Mouse (Mus musculus) heart, adult 18-20 months (tissue): Measurements from ENCODE around the gene Skap2. TPM values are rescaled to one million over a fixed set of nuclear protein-coding genes. Genes with fewer than 3 reads are reported as not detected.

Experiments used
- DNase-seq, 2 experiments: peaks; one replicate each; pipeline ENCODE4 v3.0.0; 2021 to 2022; ENCODE audit warnings: mixed read lengths in 1 of 2
- total RNA-seq, 2 experiments: library from RNA; stranded (reverse); gene quantifications; 2 replicates each; pipeline ENCODE4 v1.2.3; 2021

Gene Skap2
- total RNA-seq, 2 experiments from 2014 or later = 8.5 to 12.6 TPM

DNA sequence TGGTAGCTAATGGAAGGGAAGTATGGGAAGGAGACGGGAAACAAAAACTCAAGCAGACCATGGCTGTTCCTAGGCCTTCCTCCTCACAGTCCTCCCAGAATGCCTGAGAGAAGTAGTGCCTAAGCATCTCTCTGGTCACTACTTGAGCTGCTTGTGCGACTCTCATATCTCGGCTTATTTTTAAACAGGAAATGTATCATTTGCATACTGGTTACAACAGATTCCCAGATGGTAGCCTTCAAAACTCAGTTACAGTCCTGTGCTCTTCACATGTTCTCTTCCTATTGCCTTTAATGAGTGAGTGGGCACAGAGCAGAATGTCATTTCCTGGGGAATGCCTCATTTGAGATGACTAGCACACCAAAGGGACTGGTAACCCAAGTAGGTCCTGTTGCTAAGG is 117.6 kb downstream of the Skap2 start:
- DNase-seq = no peak

DNA sequence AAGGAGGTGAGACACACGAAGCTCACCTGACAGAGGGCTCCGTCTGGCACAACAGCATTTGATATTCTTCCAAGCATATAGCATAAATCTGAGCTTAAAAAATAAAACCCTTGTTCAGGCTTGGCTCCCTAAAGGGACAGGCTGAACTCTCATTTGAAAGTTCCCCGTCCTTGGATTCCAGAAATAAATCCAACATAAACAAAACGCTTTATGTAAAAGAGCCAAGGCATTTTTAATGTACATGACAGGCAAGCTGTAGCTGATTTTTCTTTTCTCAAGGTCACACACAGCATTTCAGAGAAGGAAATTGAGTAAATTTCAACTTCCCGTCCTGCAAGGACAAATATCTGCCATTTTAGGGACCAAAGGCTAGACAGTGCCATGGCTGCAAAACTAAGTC is 122.0 kb downstream of the Skap2 start:
- DNase-seq = no peak

DNA sequence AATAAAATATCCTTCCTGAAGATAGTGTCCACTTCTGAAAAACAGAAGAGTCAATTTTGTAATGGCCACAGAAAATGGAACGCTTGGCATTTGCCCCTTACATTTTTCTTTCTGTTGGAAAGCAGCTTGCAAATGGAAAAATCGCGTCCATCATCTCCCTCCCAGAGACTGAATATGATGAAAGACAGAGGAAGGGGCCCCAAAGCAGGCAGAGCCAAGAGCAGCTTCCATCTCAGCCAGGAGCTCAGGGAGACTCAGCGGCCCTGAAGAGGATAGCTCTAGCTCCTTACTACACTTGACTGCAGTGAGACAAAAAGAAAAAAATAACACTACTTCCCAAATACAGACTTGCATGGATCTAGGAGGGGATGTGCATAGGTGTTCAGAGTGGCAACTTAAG is 122.5 kb downstream of the Skap2 start:
- DNase-seq = no peak

DNA sequence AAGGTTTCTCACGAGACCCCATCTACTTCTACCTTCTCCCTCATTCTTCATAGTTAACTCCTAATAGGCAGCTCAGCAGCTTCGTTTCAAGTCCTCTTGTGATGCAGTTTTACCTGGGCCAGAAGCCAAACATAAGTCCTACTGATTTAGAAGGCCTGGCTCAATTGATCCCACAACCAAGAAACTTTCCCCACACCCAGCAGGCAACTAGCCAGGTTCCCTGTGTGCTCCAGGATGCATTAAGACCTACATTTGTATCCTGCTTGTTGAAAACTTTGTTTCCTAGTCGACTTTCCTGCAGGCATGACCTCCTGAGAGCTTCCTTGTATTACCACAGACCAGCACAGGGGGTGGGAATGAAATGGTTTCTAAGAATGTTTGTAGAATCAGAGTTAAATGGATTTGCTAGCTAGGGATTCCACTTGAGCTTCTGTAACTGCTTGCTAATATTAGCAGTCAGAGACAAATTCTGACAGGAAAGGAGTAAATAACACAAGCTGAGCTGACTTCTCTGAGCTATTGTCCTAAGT is 125.4 kb downstream of the Skap2 start:
- DNase-seq = peak; percentile 13 to 27

DNA sequence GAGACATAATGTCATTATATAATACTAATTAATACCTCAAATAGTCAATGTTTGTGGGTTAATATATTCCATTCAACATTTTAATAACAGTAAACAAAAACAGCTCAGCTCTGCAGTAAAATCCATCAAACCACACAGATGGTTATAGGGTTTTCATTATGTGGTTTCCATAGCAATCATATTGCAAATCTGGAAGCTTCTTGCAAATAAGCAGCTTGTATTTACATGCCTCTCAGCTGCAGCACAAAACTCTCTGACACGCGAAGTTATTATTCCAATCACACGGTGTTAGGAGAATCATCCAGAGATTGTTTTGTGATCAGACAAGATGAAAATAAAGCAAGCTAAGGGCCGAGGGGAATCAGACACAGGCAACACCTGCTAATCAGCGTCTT is 129.5 kb downstream of the Skap2 start:
- DNase-seq = no peak

DNA sequence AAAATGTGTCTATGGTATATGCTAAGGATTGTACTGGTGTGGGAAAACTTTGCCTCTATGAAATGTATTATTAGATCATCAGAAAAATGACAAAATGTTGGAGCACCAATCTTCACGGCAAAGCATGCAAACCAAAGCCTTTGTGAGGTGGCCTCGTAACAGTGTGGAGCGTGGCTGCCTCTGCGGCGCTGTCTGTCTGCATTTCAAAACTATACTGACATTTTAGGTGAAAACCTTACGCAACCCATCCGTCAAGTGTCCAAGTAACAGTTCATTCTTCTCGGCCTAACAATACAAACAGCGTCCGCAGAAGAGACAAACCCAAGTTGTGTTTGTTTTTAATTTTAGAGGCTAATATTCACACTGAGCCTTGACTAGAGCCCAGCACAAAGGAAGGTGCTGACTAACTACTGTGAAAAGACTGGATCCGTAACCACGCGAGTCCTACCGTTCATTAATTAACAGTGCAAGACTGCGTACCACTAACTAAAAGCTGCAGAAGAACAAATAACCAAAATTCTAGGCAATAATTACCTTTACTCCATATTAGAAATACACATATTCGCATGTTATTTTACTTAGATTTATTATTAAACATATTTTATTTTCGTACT is 130.0 kb downstream of the Skap2 start:
- no peak for DNase-seq

DNA sequence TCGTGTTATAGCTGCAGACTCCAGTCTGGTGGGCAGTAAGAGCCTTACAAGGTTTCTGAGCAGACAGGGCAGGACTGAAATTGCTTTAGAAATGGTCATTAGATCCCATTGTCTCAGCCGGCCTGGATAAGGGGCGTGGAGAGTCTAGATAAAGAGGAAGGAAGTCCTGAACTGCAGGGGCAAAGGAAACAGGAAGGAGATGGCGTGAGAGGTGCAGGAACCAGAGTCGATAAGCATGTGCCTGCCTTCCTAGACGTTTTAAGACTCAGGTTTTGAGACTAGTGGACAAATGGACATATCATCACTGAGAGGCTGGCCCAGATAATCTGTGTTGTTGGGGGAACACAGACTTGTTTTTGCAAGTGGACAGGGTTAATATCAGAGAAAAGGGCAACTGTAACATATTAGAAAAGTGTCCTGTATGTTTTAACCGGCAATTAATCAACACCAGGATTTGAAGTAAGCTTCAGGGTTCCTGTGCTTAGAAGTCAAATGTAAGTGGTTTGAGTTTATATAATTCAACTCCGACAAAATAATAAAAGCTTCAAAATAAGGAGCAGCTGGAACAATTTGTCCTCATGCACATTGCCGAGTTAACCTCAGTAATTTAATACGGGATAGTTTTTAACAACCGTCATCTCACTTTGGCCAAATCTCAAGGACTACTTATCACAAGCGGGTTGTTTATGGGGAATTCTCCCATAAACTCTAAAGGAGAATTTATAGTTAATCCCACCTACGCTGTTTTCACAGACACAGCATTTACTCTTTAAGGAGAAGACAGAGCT is 131.0 kb downstream of the Skap2 start:
- peak; percentile 46 to 66 for DNase-seq

DNA sequence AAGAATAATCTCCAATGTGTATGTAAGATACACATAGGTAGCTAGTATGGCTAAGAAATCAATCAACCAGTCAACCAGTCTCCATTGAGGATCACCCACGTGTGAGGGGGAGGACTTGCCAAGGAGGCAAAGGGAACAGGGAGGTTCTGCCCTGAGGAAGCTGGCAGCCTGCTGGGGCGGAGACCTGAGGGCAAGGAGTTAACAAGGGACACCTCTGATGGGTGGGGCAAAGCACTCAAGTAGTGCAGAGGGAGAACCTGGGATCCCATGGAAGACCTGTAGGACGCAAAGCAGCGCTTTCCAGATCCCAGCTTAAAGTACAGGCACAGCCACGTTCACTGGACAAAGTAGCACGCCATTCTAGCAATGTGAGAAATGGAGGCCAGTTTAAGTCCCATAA is 131.6 kb downstream of the Skap2 start:
- peak in 1 of 2 experiments; percentile 30 for DNase-seq

DNA sequence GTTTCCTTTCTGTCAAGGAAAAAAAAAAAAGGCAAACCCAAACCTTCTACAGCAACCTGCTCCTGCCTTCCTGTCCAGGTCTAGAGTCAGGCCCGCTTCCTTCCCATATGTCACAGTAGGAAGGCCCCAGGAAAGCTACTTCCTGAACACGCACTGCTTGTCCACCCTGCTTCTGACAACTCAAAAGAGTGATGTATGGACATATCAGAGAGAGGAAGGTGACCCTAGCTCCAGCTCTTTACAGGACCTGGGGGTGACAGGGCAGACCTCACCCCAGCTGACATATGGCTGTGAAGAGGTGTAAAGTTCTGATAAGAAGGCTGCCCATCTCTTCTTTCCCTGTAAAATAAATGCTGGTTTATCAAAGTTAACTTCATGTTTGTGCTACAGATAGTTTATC is 133.8 kb downstream of the Skap2 start:
- DNase-seq = peak in 1 of 2 experiments; percentile 35

DNA sequence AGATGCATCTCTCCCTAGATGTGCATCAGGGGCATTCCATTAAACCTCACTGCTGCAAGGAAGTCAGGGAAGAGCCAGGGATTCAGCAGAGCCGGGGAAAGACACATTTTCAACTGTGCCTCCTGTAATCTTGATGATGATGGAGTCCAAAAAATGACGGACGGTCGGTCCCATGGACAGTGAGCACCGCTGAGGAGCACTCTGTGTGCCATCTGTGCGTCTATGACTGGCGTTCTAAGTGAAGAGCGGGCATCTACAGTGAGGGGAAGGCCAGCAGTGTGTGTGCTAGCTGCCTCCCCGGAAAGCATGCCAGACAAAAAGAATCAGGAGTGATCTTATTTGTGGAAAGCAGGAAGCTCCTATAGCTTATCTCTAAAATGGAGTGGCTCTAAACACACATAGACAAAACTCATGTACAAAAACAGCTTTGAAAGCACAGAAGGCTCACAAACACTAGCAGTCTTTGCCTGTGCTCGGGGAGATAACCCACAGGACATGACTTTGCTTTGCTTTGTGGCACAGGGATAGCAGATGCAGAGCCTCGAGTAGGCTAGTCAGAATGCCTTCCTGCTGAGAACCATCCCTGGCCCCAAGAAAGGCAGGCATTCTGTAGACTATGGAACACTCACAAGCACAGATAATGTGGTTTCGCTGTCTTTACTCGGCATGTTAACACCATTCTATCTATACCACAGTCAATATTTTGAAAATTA is 135.4 kb downstream of the Skap2 start:
- DNase-seq = no peak

DNA sequence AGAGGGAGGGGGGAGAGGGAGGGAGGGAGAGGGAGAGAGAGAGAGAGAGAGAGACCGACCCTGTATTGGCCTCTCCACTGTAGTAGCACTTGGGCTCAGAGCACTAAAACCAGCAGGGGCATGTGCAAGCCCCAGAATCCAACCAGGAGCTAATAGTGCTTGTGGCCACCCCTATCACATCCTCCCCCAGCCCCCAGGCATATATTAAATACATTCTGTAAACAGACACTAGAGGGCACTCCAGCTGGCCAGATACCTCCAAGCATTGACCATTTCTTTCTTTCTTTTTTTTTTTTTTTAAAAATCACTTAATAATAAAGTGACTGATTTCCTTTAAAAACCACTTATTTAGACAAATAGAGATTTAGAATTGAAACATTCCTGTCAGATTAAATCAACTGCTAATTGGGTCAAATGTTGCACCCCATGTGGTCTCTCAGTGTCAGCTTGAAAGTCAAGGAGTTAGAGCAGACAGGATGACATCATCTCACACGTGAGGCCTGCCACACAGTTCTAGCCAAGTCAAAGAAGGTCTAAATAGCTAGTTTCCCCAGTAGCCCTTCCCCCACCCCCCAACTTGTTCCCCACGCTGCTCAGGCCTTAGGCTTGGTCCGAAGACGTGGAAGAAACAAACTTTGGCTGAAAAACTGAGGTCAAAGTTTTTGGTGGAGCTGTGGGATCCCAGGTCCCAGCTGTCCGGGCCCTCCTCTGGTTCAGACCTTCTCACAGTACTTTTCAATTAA is 136.3 kb downstream of the Skap2 start:
- DNase-seq = peak; percentile 31 to 33

DNA sequence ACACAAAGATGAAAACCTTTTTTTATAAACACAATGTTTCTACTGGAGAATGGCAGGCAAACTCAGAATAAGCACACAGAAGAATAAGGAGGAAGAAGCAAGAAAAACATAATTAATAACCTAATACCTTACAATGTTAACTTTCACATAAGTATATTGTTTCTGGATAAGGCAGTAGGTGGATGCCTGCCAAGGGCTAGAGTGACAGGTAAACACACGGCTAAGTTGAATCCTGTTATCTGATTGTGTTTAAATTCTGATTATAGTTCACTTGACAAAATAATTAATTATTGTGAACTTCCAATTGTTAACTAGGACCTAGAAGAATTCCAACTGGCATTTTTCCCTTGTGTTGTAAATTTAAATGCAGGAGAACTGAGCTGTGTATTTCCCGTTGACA is 138.3 kb downstream of the Skap2 start:
- no peak for DNase-seq

DNA sequence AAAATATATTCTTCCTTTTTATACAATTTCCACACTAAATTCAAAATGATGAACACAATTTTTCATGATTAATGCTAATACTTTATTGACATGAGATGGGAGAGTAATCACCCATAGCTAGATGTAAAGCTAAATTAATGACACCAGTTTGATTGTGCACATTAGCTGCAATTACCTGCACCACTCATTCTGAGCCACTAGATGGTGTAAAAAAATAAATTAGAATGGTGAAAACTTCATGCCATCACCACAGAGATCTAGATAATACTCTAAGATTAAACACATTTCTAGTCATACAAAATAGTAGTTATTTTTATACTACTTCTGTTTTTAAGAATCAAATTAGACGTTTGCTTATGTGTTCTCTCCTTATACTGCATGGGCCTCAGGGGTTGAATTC is 141.2 kb downstream of the Skap2 start:
- no peak for DNase-seq

DNA sequence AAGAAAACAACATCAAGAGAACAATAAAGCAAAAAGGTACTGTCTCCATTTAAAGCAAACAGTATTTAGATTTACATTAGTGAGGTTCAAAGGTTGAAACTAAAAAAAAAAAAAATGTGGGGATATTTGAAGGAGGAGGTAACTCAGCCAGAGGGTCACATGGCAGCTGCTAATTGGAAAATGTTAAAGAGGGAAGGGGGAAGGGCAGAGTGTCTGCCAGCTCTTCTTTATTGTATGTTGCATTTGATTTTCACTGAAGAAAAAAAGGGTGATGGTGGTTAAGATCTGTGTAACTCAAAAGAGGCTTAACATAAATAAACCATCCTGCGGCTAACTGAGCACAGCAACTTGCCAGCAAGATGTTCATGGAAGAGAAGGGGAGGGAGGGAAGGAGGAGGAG is 142.1 kb downstream of the Skap2 start:
- no peak for DNase-seq

DNA sequence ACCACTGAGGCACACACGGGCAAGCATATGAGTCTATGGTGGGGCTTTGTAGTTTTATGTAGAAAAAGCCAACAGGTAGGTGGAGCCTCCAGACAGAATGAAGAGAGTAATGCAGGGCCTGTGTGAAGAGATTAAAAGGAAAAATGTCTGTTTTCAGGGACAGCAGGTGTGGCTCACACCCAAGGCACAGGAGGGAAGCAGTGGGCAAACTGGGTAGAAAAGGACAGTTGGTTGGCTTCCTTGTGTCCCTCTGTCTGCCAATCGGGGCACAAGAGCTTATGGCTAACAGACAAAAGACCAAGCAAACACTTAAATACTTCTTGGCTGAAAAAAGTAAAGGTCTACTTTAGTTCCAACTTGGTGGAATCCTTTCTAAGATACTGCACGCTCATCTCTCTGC is 145.8 kb downstream of the Skap2 start:
- DNase-seq = no peak

DNA sequence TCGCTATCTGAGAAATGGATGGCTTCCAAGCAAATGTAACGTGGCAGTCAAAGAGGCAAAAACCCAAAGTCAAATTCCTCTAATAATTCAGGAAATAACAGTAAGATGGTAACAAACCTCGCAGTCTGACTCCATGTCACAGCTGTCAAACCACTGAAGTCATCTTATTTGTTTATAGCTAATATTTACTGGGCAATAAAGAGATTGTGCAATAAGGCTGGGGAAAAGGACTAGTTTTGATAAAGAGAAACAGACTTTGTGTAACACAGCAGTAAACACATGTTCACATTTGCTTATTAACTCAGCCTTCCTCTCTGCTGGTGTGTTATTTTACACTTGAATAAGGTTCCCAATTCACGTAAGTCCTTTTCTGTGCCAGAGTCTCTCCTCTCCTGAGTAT is 148.8 kb downstream of the Skap2 start:
- no peak for DNase-seq

DNA sequence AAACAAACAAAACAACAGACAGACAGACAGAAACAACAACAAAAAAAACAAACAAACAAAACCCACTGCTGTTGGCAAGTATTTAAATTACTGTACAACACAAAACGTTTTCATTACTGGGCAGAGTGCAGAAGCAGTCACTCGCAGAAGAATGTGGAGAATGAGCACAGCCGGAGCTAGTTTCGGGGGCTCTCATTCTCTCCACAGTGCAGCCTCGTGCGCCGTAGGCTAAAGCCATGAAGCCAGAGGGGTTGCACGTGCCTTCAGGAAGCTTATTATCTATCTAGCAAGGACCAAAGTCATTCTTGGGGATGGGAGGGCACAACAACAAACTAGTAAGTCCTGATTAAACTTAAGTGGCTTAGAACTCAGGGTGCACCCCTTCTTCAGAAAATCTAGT is 152.0 kb downstream of the Skap2 start:
- no peak for DNase-seq

DNA sequence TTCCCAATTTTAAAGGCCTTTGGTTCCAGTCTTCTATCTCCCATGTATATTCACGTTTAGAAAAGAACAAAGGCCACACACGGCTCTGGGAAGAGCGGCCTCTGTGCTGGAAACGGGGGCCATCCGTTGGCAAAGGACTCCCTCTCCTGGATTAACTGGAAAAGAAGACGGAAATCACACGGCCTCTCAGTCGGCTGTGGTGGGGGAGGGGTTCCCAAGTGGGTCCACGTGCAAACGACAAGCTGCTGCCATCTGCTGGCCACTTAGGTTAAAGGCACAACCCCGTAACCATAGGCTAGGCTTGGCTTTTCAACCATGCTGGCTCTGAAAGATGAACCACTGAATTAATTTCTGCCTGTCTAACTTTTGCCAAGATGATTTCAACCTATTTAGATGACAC is 154.5 kb downstream of the Skap2 start:
- peak; percentile 92 to 96 for DNase-seq

DNA sequence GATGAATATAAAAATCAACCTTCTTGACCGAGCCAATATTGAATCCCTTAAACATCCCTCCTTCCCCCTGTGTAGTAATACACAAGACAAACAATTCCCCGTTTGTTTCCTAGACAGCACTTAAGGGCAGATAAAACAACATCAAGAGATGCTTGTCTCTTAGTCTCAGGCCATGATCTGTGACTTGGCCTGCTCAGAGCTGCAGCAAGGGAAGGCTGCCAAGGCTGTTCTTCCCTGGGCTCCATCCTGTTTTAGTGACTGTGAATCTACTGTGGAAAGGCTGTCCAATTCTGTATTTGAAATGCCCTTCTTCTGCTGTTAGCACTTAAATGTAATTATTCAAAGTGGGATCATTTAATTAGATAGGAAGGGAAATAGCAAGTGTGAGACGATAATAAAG is 159.1 kb downstream of the Skap2 start:
- no peak for DNase-seq

DNA sequence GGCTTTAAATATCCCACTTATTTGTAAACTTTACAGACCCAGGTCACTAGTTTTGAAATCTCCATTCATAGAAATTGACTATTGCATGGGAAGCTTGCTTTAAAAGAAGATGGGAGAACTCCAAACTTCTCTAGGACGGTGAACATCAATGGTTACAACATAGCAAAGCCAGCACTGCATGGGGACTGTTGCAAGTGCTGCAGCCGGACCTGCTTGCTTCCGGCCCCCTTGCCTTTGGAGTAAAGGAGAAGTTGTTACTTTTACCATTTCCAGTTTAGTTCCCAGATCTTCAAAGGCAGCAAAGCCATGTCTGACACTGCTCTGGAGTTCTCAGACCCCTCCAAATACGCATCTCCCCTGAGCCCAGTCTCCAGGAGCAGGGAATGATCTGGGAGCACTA is 159.7 kb downstream of the Skap2 start:
- DNase-seq = no peak

DNA sequence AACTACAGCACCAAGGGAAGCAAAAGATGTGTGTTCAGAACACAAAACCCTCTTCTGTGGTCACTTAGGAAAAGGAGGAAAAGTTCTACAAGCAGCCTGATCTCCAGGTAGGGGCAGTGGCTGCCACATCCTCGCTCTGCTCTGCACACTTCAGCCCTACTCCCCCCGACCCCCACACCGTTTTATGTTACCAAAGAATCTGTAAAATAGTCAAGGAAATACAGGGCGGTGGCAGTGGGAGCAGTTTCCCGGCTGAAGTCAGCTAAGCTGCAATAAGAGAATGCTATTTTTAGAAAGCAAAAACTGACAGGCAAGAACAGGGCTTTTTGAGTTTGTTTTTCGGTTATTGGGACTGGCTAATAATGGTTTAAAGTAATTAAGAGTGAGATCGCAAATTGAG is 160.8 kb downstream of the Skap2 start:
- peak; percentile 12 to 14 for DNase-seq

DNA sequence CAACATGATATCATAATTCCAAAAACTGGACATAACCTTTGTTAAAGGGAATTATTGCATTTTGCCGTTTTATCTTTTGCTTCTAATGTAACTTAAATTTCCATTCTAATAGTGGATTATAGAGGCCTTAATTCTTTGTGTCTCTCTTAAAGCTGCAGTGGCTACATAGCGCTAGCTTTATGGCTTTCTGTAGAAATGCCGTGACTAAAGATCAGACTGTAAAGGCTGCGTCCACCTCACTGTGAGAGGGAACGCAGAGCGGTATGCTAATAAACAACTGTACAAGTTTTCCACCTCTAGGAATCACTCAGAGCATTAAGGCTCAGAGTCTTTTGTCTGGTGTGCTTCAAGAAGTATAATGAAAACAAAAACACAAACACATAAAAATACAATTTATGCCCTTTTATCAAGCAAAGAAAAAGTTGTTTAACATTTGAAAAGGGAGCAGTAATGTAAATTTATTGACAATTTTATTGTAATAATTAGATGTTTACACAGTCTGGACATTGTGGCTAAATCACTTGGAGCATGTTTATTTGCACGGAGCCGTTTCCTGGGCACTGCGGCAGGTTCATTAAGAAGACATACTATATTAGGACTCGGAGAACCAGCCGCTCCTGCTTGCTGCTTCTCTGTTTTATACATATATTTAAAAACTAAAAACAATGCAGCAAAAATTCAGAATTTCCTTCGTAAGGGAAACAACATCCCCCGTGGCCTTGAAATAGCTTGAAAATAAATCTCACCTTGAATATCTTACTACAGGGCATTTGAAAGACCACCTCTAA is 162.1 kb downstream of the Skap2 start:
- no peak for DNase-seq
